Mouse (Mus musculus) frontal cortex, adult 2 months (tissue): ENCODE data around the gene Rab24. TPM values are rescaled to one million over a fixed set of nuclear protein-coding genes. Genes with fewer than 3 reads are reported as not detected.
A peak's percentile ranks its signal among the peaks of the same experiment; 100 is the strongest.

Experiments used
- DNase-seq, 2 experiments: peaks; one replicate each; pipeline ENCODE4 v3.0.0; 2022; ENCODE audit warnings: low spot score in 1 of 2; ENCODE audit errors: extremely low spot score in 1 of 2
- polyA plus RNA-seq: library from polyadenylated mRNA; depleted of rRNA; stranded (reverse); fragments of >200 nt; gene quantifications from 2 replicates; pipeline ENCODE4 v1.2.3, GENCODE M21; 2012

The Rab24 gene
- polyA plus RNA-seq, 1 experiment, result 148 TPM

GRCm38 (mm10) chr13:55329109-55329682 lies 7.5 kb upstream of the Rab24 start:
- no peak for DNase-seq

GRCm38 (mm10) chr13:55328641-55329040 lies 6.9 kb upstream of the Rab24 start:
- DNase-seq, result no peak

- DNase-seq, result no peak
Measured at GRCm38 (mm10) chr13:55328171-55328570, 6.4 kb upstream of the Rab24 start.

- peak; percentile 93 to 97 for DNase-seq
Measured at GRCm38 (mm10) chr13:55327633-55328032, 5.9 kb upstream of the Rab24 start.

- no peak for DNase-seq
Measured at GRCm38 (mm10) chr13:55327169-55327568, 5.4 kb upstream of the Rab24 start.

GRCm38 (mm10) chr13:55325596-55325995 lies 3.9 kb upstream of the Rab24 start:
- DNase-seq, result no peak

GRCm38 (mm10) chr13:55322130-55322825 lies 532 bp upstream of the Rab24 start:
- DNase-seq, result peak in 1 of 2 experiments; percentile 71

- DNase-seq, result no peak
Measured at GRCm38 (mm10) chr13:55319931-55320533, 1.7 kb downstream of the Rab24 start, which contains the start of gene Prelid1. Gene Prelid1, plus strand, starts transcription at chr13:55320500.

GRCm38 (mm10) chr13:55318351-55318750 lies 3.4 kb downstream of the Rab24 start:
- no peak for DNase-seq

- DNase-seq, result no peak
Measured at GRCm38 (mm10) chr13:55314891-55315412, 6.8 kb downstream of the Rab24 start.

- no peak for DNase-seq
Measured at GRCm38 (mm10) chr13:55313051-55313450, 8.7 kb downstream of the Rab24 start.

GRCm38 (mm10) chr13:55312028-55312630 lies 9.6 kb downstream of the Rab24 start:
- peak in 1 of 2 experiments; percentile 75 for DNase-seq

GRCm38 (mm10) chr13:55300913-55301312 lies 20.8 kb downstream of the Rab24 start:
- no peak for DNase-seq

GRCm38 (mm10) chr13:55296760-55297159 lies 25.0 kb downstream of the Rab24 start:
- no peak for DNase-seq

- no peak for DNase-seq
Measured at GRCm38 (mm10) chr13:55288854-55289253, 32.9 kb downstream of the Rab24 start.

- no peak for DNase-seq
Measured at GRCm38 (mm10) chr13:55277646-55278045, 44.1 kb downstream of the Rab24 start.

GRCm38 (mm10) chr13:55277203-55277602 lies 44.5 kb downstream of the Rab24 start:
- no peak for DNase-seq
